Mouse (Mus musculus) left cerebral cortex, postnatal 10 days (tissue): ENCODE measurements around the gene Cage1. TPM values are rescaled to one million over a fixed set of nuclear protein-coding genes. Genes with fewer than 3 reads are reported as not detected.

Experiments
- DNase-seq, 2 experiments: peaks; one replicate each; pipeline ENCODE4 v3.0.0; 2021 to 2022; ENCODE audit warnings: low spot score in 2 of 2, mixed read lengths in 1 of 2; ENCODE audit errors: extremely low spot score in 1 of 2
- intact Hi-C: fragments of 180-260 bp; cut with DNase I; formaldehyde crosslinking; loops from one replicate; pipeline ENCODE4 v1.15.1; 2025
- total RNA-seq, 2 experiments: library from RNA; stranded (reverse); gene quantifications; 2 replicates each; pipeline ENCODE4 v1.2.3; 2021

Gene Cage1
- total RNA-seq, 2 experiments from 2014 or later = 2.7 to 2.9 TPM

DNA sequence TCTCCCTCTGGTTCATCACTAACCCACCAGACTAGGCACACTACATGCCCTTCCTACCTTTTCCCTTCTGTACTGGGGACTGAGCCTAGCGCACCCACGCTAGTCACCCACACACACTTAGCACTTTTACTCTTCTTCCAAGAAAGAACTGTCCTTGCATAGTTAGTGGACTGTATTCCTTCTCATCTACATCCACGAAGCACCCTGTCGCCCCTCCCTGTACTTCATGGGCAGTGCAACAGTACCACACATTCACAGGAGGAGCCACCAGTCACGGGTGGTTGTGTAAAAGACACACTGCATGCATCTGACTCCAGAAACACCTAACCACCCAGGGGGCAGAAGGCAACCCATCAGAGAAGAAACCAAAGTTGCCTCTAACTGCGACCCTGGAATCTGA is 62.8 kb downstream of the Cage1 start:
- intact Hi-C loops = no loop called here

DNA sequence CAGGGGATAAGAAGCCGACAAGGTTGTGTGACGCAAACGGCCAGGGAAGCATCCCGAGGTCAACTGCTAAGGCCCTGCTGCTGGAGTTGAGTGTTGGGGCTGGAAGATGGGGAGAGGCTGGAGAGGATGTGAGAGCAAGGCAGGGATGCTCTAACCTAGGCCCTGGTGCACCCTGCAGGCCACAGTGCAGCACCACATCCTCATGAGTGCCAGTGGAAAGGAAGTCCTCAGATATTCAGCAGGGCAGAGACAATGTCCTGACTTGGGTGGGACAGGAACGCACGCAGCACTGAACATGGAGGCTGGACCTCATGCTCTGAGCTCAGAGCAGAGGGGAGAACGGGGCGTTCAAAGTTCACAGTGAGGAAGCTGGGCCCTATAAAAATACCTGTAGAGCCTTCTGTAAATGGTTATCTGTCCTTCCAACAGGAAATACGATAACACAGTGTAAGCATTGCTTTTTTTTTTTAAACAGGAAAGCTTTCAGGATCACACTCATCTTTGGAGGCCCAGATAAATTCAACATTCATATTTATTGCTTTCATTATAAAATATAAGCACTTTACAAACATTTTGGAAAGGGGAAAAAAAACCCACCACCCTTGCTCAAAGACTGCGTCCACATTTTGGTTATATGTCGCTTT is 65.9 kb downstream of the Cage1 start:
- DNase-seq = no peak
- intact Hi-C loops = no loop called here

More for the DNA sequence above, 62.8 kb downstream of the Cage1 start:
- DNase-seq = no peak

DNA sequence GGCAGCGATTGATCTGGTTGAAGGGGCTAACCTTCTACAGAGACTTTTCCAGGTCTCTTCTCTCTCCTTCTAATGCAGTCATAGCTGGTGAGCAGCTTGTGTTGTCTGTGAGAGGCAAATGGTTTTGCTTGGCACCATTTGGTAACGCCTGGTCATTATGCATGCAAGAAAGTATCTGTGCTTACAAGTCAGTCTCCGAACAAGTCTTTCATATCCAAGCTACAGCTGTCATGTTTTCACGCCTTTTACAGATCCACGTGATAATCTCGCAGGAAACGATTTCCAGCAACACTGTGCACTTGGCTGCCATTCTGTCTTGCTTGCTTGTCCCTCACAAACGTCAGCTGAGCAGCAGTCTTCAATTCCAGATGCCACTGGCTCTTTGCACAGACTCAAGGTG is 66.9 kb downstream of the Cage1 start:
- DNase-seq = peak in 1 of 2 experiments; percentile 45
- intact Hi-C loops = loop anchor here (5.0 kb wide), 1 partner anchor 518 kb away; no protein-coding TSS in a partner anchor

DNA sequence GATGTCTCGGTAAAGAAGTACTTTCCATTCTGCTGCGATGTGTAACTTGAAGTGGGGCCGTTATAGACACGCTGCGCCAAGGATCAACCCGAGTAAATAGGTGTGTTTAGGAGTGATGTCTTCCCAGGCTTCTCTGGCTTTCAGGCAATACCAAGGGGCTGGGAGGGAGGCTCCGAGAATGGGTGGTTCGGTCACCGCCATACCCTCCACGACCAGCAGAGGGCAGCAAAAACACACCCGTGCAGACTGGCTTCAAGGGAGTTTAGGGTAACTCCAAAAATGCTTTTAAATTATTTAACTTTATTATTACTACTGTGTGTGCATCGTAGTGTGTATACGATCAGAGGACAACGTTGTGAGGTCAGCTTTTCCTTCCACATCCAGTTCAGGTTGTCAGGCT is 67.5 kb downstream of the Cage1 start:
- peak; percentile 75 to 86 for DNase-seq
- intact Hi-C loops = loop anchor here (5.0 kb wide), 1 partner anchor 517 kb away; no protein-coding TSS in a partner anchor

DNA sequence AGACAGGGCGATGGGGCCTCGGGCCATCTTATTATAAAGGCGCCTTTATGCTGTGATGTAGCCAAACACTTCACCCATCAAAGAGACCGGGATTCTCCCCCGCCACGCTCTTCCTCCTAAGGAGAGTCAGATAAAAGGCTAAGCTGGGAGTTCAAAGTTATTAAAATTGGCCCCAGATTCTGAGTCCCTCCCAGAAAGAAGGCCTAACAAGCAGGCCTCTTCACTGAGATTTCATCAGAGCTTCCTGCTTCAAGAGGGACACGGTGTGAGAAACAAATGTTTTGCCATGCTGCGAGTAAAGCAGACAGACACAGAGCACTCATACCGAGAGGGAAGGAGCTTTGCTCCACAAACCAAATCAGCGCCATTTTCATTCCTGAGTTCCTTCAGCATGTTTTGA is 69.3 kb downstream of the Cage1 start:
- intact Hi-C loops = loop anchor here (5.0 kb wide), 1 partner anchor 515 kb away; no protein-coding TSS in a partner anchor
- no peak for DNase-seq

DNA sequence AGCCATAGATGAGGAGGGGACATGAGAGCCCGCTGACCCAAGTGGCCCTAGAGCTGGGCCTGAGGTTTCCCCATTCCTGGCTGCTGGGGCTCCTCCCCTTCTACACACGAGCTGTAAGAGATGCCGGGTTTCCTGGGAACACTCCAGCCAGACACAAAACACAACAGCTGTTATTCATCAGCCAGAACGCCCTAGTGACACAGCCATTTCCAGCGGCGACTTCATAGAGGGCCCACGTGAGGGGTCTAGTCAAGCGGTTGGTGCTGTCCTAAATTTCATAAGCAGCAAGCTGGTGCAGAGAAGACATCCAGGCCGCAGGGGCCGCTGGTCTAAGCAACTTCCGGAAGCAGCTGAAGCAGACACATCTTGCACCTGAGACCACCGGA is 69.8 kb downstream of the Cage1 start:
- DNase-seq = no peak
- intact Hi-C loops = loop anchor here (5.0 kb wide), 1 partner anchor 515 kb away; no protein-coding TSS in a partner anchor

DNA sequence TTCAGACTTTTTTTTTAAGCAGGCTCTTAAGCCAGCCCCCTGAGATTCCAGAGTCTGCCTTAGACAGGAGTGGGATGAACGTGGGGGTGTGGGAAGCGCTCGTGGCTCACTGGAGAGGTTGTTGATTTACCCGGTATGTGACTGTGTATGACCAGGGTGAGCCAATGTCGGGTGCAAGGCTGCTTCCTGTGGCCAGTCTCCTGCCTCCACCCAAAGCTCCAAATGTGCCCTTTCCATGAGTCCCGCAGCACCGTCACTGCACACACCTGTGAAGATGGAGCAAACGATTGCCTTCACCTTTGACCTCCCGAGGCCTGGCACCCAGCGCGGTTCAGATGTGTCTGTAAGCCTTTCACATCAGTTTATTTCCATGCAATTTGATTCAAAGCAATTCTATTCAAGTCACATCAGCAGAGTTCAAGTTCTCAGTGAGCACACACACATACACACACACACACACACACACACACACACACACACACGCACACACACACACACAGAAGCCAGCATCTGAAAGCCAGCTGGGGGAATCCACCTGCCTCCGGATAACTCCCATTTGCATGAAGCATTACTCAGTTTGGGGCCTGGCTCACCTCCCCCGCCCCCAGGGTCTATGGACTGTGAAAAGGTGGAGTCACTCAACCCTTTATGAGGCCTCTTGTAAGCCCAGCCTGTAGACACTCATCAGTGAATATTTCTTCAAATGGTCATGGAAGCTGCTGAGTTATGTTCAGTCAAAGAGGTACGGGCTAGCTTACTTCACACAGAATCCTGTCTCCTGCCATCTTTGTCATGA is 70.4 kb downstream of the Cage1 start:
- intact Hi-C loops = loop anchor here (5.0 kb wide), 1 partner anchor 514 kb away; no protein-coding TSS in a partner anchor
- DNase-seq = no peak

DNA sequence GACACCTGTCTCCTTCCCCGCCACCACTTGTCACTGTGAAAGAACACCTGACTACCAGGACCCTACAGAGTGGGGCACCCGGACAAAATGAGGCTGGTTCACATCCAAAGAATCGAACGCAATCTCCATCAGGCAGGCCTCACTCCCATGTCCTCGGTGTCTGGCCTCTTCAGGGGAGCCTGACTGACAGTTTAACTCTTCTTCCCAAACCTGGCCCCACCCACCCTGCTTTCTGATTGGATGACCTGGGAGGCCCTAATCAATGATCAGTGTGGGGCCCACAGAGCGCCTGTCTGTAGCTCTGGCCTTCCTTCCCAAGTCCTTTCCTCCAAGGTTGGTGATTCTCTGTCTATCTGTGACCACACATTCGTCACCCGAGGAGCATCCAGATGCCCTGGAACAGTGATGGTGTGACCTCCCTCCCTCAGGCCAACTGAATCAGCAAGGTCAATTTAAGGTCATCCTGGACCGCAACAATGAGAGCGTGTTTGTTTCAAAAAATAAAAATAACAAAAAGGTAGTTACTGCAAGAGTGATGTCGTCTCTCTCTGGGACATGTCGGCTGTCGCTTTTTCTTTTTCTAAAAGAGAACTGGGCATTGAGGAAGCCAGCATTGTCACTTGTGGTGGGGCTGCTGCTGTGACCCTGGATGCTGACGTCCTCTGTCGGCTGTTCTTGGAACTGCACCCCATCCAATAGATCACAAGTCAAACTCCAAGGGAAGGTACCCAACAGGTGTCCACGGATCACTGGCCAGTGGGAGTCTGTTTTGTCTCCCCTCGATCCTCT is 71.5 kb downstream of the Cage1 start:
- intact Hi-C loops = loop anchor here (5.0 kb wide), 1 partner anchor 513 kb away; no protein-coding TSS in a partner anchor
- no peak for DNase-seq

DNA sequence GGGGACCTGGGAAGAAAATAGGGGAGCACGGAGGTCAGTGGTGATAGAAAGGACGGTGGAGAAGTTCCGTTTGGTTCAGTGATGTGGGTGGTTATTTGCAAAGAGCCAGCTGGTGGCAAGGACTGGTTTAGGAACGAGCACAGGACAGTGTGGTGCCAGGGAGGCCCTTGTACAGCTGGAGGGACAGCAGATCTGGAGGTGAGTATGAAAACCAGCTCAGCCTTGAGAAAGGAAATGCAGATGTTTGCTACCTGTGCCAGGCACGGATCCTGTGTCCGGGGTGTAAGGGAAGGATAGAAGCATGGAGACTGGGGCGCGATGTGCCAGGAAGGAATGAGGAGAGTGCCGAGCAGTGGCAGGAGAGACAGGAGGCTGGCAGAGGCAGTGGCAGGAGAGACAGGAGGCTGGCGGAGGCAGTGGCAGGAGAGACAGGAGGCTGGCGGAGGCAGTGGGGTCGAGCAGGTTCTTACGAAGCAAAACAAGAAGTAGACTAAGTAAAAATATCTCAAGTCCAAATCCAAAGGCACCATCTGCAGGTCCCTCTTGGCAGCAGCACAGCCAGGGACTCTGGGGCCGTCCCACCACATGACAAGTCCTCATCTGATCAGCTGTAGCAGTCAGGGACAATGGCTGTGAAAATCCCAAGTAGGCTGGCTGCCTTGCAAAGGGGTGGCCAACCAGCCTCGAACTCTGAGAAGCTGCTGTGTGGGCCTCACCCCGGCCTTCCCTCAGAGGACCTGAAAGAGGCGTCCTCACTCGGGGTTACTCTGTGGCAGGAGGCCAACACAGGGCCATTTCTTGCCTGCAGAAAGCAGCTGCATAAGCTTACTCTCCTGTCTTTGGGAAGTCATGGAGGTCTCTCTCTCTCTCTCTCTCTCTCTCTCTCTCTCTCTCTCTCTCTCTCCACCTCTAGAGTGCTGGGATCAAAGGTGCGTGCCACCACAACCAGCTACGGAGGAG is 72.5 kb downstream of the Cage1 start:
- DNase-seq = no peak
- intact Hi-C loops = loop anchor here (5.0 kb wide), 1 partner anchor 512 kb away; no protein-coding TSS in a partner anchor

DNA sequence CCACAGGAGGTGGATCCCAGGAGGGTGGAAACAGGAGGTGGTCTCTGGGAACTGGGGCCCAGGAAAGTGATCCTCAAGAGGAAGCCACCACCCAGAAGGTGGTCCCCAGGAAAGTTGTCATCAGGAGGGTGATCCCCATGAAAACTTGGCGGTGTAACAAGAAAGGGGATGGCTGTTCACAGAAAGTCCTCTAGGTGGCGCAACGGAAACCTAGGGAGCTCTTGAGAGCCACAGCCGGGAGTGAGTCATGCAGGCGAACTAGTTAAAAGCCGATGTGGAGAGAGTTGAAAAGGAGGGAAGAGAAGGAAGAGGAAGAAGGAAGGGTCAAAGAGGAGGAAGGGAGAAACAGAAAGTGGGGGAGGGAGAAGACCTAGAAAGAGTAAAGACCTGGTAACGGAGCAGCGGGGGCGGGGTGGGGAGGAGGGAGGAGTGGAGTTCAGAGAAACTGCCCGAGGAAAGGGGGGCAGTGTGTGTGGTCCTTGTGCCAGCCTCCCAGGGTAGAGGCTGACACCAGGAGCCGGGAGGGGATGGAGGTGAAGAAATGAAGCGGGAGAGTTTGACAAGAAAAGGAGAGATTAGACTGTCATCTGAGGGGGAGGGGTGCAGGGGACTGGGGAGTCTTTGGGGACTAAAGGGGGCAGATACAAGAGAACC is 73.4 kb downstream of the Cage1 start:
- DNase-seq = peak; percentile 60 to 81
- intact Hi-C loops = no loop called here

DNA sequence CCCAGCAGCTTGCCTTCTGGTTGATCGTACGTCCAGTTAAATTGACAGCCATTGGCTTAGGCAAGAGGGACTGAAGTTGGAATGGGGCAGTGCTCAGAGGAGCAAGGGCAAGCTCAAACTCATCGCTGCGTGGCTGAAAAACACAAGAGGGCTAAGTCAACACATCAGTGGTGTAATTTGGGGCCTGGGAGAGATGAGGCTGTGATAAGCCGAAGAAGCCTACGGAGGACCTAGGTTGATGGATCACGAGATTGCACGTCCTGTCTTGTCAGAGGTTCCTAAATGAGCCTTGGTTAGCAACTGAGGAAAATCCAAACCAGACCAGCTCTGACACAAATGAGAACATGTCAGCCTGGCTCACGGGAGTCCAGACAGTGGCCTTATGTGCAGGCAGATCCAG is 74.3 kb downstream of the Cage1 start:
- intact Hi-C loops = no loop called here
- DNase-seq = no peak

DNA sequence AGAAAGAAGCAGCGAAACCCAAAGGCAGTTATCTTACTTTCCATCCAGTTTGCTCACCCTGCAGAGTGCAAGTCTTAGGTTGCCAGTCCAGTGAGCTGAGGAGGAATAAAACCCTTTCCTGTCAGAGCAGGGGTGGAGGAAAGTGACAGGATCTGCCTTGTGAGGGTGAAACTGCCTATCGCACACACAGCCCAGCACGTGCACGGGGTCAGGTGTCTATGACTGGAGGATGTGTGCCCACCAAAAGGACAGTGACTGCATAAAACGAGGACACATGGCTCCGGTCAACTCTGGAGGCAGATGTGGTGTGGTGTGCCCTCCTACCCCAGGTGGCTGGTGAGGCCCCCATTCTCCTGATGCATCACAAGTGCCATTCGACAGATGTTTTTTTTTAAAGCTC is 76.9 kb downstream of the Cage1 start:
- no peak for DNase-seq
- intact Hi-C loops = no loop called here

DNA sequence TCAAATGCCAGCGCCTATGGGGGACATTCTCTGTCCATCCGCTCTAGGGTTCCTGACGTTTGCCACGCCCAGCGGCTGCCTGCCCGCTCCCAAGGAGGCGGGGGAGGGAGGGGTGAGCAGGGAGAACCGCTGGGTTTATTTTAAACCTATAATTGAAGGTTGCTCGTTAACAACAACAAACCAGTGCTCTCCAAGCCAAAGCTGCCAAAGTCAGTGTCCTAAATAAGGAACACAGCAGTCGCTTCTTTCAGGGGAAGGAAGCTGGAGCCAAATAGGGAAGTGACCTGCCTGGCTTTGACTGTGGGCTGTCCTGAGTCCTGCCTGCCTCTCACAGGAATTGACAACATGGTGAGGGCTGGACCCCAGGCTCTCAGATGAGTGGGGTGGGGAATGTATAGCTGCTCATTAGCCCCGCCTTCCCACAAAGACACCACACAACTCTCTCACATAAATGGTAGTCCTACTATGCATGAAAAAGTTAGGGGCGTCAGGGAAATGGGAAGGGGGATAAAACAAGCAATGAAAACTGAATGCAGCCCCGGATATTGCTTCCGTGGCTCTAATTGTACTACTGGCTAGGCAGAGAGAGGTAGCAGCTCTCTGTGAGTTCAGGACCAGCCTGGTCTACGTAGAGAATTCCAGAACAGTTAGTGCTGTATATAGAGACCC is 77.5 kb downstream of the Cage1 start:
- peak in 1 of 2 experiments; percentile 54 for DNase-seq
- intact Hi-C loops = no loop called here

DNA sequence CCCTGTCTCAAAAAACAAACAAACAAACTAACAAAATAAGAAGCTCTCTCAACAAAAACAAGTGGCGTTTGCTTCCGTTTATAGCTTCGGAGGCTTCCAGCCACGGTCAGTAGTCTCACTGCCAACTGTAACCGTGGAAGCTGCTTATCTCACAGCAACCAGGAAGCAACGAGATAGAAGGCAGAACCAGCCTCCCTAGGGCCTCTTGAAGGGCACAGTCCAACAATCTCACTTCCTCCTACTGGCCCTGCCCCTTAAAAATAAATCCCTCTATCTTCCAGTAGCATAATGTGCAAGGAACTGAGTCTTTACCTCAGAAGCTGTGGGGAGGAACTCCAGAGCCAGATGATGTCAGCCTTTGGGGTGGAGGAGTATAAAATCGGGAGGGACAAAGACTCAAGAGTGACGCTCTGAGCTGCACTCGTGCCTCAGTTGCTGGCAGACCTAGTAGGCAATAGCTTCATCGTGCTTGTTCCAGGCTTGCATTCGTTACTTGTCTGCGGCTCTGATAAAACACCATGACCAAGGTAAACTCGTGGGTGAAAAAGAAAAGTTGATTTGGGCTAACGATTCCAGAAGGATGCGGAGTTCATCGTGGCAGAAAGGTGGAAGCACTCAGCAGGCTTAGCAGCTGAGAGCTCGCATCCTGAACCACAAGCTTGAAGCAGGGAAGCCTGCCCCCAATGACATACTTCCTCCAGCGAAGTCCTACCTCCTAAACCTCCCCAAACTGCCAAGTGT is 78.2 kb downstream of the Cage1 start:
- DNase-seq = no peak
- intact Hi-C loops = no loop called here
